Mouse (Mus musculus) layer of hippocampus, postnatal 25 days (tissue): Measurements from ENCODE around the gene Bbs9. TPM values are rescaled to one million over a fixed set of nuclear protein-coding genes. Genes with fewer than 3 reads are reported as not detected.
"Not testable (repeated sequence)": the region's sequence is repeated elsewhere in the genome, so short reads cannot be mapped to it uniquely, and the experiment has no call there.

Experiments
- DNase-seq, 2 experiments: peaks; one replicate each; pipeline ENCODE4 v3.0.0; 2022; ENCODE audit warnings: mixed read lengths in 2 of 2, low spot score in 1 of 2; ENCODE audit errors: extremely low spot score in 1 of 2
- total RNA-seq, 2 experiments: library from RNA; stranded (reverse); gene quantifications; 2 replicates each; pipeline ENCODE4 v1.2.3; 2021

The Bbs9 gene
- total RNA-seq = 10 to 100 TPM; 22.1 to 25.2 TPM

GRCm38 (mm10) chr9:22475424-22475868 is at the start of gene Bbs9:
TSS of gene Bbs9 (plus strand) at chr9:22475715.
- DNase-seq = peak; percentile 82 to 86

GRCm38 (mm10) chr9:22428028-22428665 is 47.4 kb upstream of the Bbs9 start:
- DNase-seq = no peak

- DNase-seq = no peak
These were observed 46.7 kb upstream of the Bbs9 start for GRCm38 (mm10) chr9:22428666-22429410.

- no peak for DNase-seq
These were observed 45.8 kb upstream of the Bbs9 start for GRCm38 (mm10) chr9:22429533-22430241.

- no peak for DNase-seq
These were observed 45.1 kb upstream of the Bbs9 start for GRCm38 (mm10) chr9:22430315-22430840.

GRCm38 (mm10) chr9:22433221-22433620 is 42.3 kb upstream of the Bbs9 start:
- no peak for DNase-seq

GRCm38 (mm10) chr9:22434101-22434500 is 41.4 kb upstream of the Bbs9 start:
- DNase-seq = no peak

GRCm38 (mm10) chr9:22438826-22439225 is 36.7 kb upstream of the Bbs9 start:
- DNase-seq = no peak

- no peak for DNase-seq
These were observed 32.4 kb upstream of the Bbs9 start for GRCm38 (mm10) chr9:22443157-22443556.

GRCm38 (mm10) chr9:22445123-22445522 is 30.4 kb upstream of the Bbs9 start:
- no peak for DNase-seq

GRCm38 (mm10) chr9:22447213-22447612 is 28.3 kb upstream of the Bbs9 start:
- DNase-seq = no peak

GRCm38 (mm10) chr9:22448420-22448819 is 27.1 kb upstream of the Bbs9 start:
- no peak for DNase-seq

- no peak for DNase-seq
These were observed 26.3 kb upstream of the Bbs9 start for GRCm38 (mm10) chr9:22449209-22449608.

- no peak for DNase-seq
These were observed 22.8 kb upstream of the Bbs9 start for GRCm38 (mm10) chr9:22452697-22453096.

GRCm38 (mm10) chr9:22453501-22453924 is 22.0 kb upstream of the Bbs9 start:
- DNase-seq = no peak

- not testable (repeated sequence) for DNase-seq
These were observed 21.5 kb upstream of the Bbs9 start, which contains the start of gene Gm17545 for GRCm38 (mm10) chr9:22453990-22454389. TSS of gene Gm17545 (plus strand) at chr9:22454290.

GRCm38 (mm10) chr9:22455041-22455440 is 20.5 kb upstream of the Bbs9 start:
- DNase-seq = no peak

- no peak for DNase-seq
These were observed 18.2 kb upstream of the Bbs9 start for GRCm38 (mm10) chr9:22457142-22457835.

GRCm38 (mm10) chr9:22461946-22462345 is 13.6 kb upstream of the Bbs9 start:
- peak in 1 of 2 experiments; percentile 19 for DNase-seq

GRCm38 (mm10) chr9:22466212-22466611 is 9.3 kb upstream of the Bbs9 start:
- DNase-seq = no peak
